Mouse (Mus musculus) liver, embryonic 16.5 days (tissue): ENCODE data around the gene Orai1. TPM values are rescaled to one million over a fixed set of nuclear protein-coding genes. Genes with fewer than 3 reads are reported as not detected.

ENCODE experiments used
- ATAC-seq: fragments of 200-750 bp; cut with Nextera tagmentation; 2 replicates; pipeline ENCODE4 v1.8.0; 2017; ENCODE audit warnings: low read depth, mild to moderate bottlenecking, moderate number of reproducible peaks, moderate library complexity
- H3K27ac ChIP-seq: fragments of 300-500 bp; sonication (generic); 2 replicates; pipeline ENCODE4 v1.5.1; 2014; ENCODE audit warnings: mild to moderate bottlenecking, low read length
- H3K27me3 ChIP-seq: fragments of 300-500 bp; sonication (generic); 2 replicates; pipeline ENCODE4 v1.6.1; 2014; ENCODE audit warnings: low read depth, low read length, mixed read lengths; ENCODE audit not compliant: control insufficient read depth, insufficient read depth
- H3K36me3 ChIP-seq: fragments of 300-500 bp; sonication (generic); 2 replicates; pipeline ENCODE4 v1.6.1; 2014; ENCODE audit warnings: mild to moderate bottlenecking; ENCODE audit not compliant: control insufficient read depth, insufficient read depth
- H3K4me1 ChIP-seq: fragments of 300-500 bp; sonication (generic); 2 replicates; pipeline ENCODE4 v1.6.1; 2014; ENCODE audit warnings: low read depth, low read length, mixed read lengths; ENCODE audit not compliant: control insufficient read depth
- H3K4me2 ChIP-seq: fragments of 300-500 bp; sonication (generic); 2 replicates; pipeline ENCODE4 v1.6.1; 2014; ENCODE audit warnings: low read depth, low read length, mixed read lengths
- H3K4me3 ChIP-seq: fragments of 300-500 bp; sonication (generic); 2 replicates; pipeline ENCODE4 v1.5.1; 2014; ENCODE audit warnings: low read depth, mild to moderate bottlenecking, low read length
- H3K9ac ChIP-seq: fragments of 300-500 bp; sonication (generic); 2 replicates; pipeline ENCODE4 v1.6.1; 2014; ENCODE audit warnings: low read depth, low read length
- H3K9me3 ChIP-seq: fragments of 300-500 bp; sonication (generic); replicated peaks from 2 replicates; pipeline ENCODE4 v1.6.1; 2016; ENCODE audit warnings: low read length; ENCODE audit not compliant: control insufficient read depth
- WGBS: fragments of 180-500 bp; shearing (Covaris S2); extraction: QIAGEN DNeasy Blood & Tissue Kit; methylation state at CpG from one replicate; pipeline ENCODE4 v1.1.7; 2014; ENCODE audit not compliant: insufficient replicate concordance; 5-methylcytosine and 5-hydroxymethylcytosine counted together
- polyA plus RNA-seq: library from polyadenylated mRNA; unstranded; fragments of >200 nt; fragmentation: Nextera tagmentation; extraction: Ambion mirVana; gene quantifications from 2 replicates; pipeline ENCODE4 v1.2.1, GENCODE M21; 2015

Gene Orai1
- polyA plus RNA-seq, 1 experiment from 2014 or later = 8.4 TPM

DNA sequence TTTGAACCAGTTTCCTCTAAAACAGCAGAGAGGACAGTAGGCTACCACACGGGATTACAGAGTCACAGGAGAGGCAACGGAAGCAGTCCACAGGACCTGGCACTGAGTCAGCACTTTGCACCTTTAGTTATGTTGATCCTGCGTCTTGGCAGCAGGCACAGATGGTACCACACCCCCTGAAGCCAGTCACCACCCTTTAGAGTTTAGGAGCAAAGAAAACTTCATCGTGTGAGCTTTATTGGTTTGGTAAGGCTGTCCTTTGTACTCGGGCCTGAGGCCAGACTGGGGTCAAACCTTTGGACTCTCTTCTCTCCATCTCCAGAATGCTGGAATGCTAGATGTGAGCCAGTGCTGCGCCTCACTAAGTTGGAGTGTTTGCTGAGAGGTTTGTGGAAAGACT is 20.7 kb downstream of the Orai1 start:
- Histone ChIP-seq H3K4me3 (no peak overlapping the region), H3K27ac (peak overlapping the region; percentile 64; the same call in 1 of the 2 replicates), H3K9ac (no peak overlapping the region), H3K4me1 (peaks cover 25% of the 10 kb centered on the region), H3K27me3 (no peaks in the 10 kb centered on the region), H3K36me3 (no peaks in the 10 kb centered on the region), H3K4me2 (peak overlapping the region; percentile 5), H3K9me3 (no peaks in the 10 kb centered on the region)
- ATAC-seq = peak; percentile 80
- WGBS = 20% methylated on average over 6 of the region's 6 CpGs

- H3K27ac ChIP-seq = no peak overlapping the region
- no peak overlapping the region for H3K9ac ChIP-seq
- 40% methylated on average over 5 of the region's 5 CpGs for WGBS
- H3K4me3 ChIP-seq = no peak overlapping the region
- H3K27me3 ChIP-seq = no peaks in the 10 kb centered on the region
- H3K36me3 ChIP-seq = no peaks in the 10 kb centered on the region
- H3K4me2 ChIP-seq = no peak overlapping the region
- no peak for ATAC-seq
- H3K9me3 ChIP-seq = no peaks in the 10 kb centered on the region
- H3K4me1 ChIP-seq = peaks cover 31% of the 10 kb centered on the region
Measured at GRCm38 (mm10) chr5:123038115-123038514, 23.2 kb downstream of the Orai1 start.

DNA sequence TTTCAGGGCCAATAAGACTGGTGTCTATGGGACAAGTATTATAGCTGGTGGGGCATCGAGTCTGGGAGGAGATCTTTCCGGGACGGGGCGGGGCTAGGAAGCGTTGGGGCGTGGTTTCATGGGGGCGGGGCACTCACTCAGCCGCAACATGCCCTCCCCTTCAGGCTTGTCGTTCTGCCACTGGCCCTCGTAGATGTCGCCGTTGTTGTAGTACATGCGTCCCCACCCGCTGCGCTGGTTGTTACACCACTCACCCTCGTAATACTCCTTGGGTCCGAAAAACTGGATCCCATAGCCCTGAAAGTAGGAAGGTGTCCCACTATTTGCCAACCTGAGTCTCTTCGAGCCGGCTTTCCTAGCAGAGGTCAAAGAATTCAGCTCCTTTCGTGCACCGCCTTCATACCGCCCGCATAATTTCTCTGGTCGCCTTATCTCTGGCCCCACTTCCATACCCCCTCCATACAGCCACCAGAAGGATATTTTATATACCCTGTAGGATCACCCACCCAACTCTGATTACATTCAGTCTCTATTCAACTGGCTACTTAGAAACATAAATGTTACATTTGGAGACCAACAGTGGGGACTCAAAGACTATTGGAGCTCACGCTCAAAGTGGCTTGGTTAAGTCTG is 24.4 kb downstream of the Orai1 start:
- Histone ChIP-seq H3K4me3 (peak overlapping the region; percentile 60), H3K27ac (peak overlapping the region; percentile 75), H3K9ac (peak overlapping the region; percentile 61), H3K36me3 (no peaks in the 10 kb centered on the region), H3K9me3 (no peaks in the 10 kb centered on the region), H3K27me3 (no peaks in the 10 kb centered on the region), H3K4me2 (peak overlapping the region; percentile 91), H3K4me1 (peaks cover 31% of the 10 kb centered on the region)
- 2% methylated on average over 25 of the region's 25 CpGs for WGBS
- ATAC-seq = peak; percentile 82

- Histone ChIP-seq H3K27ac (no peak overlapping the region), H3K4me3 (no peak overlapping the region), H3K9me3 (no peaks in the 10 kb centered on the region), H3K9ac (no peak overlapping the region), H3K4me2 (no peak overlapping the region), H3K36me3 (no peaks in the 10 kb centered on the region), H3K4me1 (peaks cover 22% of the 10 kb centered on the region), H3K27me3 (no peaks in the 10 kb centered on the region)
- WGBS = 11% methylated on average over 7 of the region's 7 CpGs
- no peak for ATAC-seq
Measured at GRCm38 (mm10) chr5:123040796-123041195, 25.9 kb downstream of the Orai1 start.

DNA sequence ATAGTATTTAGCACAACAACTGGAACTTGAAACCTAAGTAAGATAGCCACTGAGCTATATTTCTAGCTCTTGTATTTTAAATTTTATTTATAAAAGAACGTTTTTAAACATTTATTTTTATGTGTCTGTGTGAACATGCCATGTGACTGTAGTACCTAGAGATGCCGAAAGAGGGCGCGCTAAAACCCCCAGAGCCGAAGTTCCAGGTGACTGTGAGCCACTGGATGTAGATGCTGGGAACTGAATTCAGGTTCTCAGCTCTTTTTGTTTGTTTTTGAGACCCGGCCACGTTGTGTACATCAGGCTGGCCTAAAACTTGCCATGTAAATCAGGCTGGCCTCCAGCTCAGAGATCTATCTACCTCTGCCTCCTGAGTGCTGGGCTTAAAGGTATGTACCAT is 29.0 kb downstream of the Orai1 start:
- ATAC-seq = no peak
- Histone ChIP-seq H3K9me3 (no peaks in the 10 kb centered on the region), H3K4me3 (no peak overlapping the region), H3K27me3 (no peaks in the 10 kb centered on the region), H3K9ac (no peak overlapping the region), H3K4me2 (no peak overlapping the region), H3K27ac (no peak overlapping the region), H3K4me1 (peaks cover 16% of the 10 kb centered on the region), H3K36me3 (no peaks in the 10 kb centered on the region)
- WGBS = 16% methylated on average over 7 of the region's 7 CpGs

GRCm38 (mm10) chr5:123045561-123046295 is 30.9 kb downstream of the Orai1 start:
- Histone ChIP-seq H3K9ac (no peak overlapping the region), H3K27me3 (no peaks in the 10 kb centered on the region), H3K36me3 (no peaks in the 10 kb centered on the region), H3K4me3 (no peak overlapping the region), H3K4me2 (no peak overlapping the region), H3K27ac (no peak overlapping the region), H3K9me3 (no peaks in the 10 kb centered on the region), H3K4me1 (peaks cover 14% of the 10 kb centered on the region)
- ATAC-seq = peak; percentile 35; the same call in 1 of the 2 replicates
- 20% methylated on average over 9 of the region's 9 CpGs for WGBS

GRCm38 (mm10) chr5:123046916-123047315 is 32.0 kb downstream of the Orai1 start, which contains the start of gene Morn3:
Gene Morn3 (minus strand): TSS chr5:123047016.
- Histone ChIP-seq H3K4me3 (no peak within 1 kb of the TSS), H3K9ac (no peak within 1 kb of the TSS), H3K36me3 (no peaks in the 10 kb centered on the region), H3K27me3 (no peaks in the 10 kb centered on the region), H3K4me1 (peaks cover 8% of the 10 kb centered on the region), H3K4me2 (no peak within 1 kb of the TSS), H3K9me3 (no peaks in the 10 kb centered on the region), H3K27ac (no peak within 1 kb of the TSS)
- ATAC-seq = no peak
- WGBS = 62% methylated on average over 3 of the region's 3 CpGs

GRCm38 (mm10) chr5:123049271-123049670 is 34.4 kb downstream of the Orai1 start:
- Histone ChIP-seq H3K36me3 (no peaks in the 10 kb centered on the region), H3K4me1 (peaks cover 8% of the 10 kb centered on the region), H3K4me3 (peak overlapping the region; percentile 26), H3K27me3 (no peaks in the 10 kb centered on the region), H3K27ac (peak overlapping the region; percentile 17; the same call in 1 of the 2 replicates), H3K9me3 (no peaks in the 10 kb centered on the region), H3K4me2 (peak overlapping the region; percentile 52), H3K9ac (peak overlapping the region; percentile 38; the same call in 1 of the 2 replicates)
- 5% methylated on average over 12 of the region's 12 CpGs for WGBS
- no peak for ATAC-seq

- no peak overlapping the region for H3K27ac ChIP-seq
- no peaks in the 10 kb centered on the region for H3K27me3 ChIP-seq
- H3K4me1 ChIP-seq = peaks cover 8% of the 10 kb centered on the region
- 79% methylated on average over 9 of the region's 9 CpGs for WGBS
- H3K4me2 ChIP-seq = no peak overlapping the region
- no peak overlapping the region for H3K9ac ChIP-seq
- no peak overlapping the region for H3K4me3 ChIP-seq
- H3K9me3 ChIP-seq = no peaks in the 10 kb centered on the region
- ATAC-seq = no peak
- H3K36me3 ChIP-seq = no peaks in the 10 kb centered on the region
Measured at GRCm38 (mm10) chr5:123050918-123051317, 36.0 kb downstream of the Orai1 start.
